Mouse (Mus musculus) cortical plate, adult 2 months (tissue): ENCODE data around the gene Polr2h.

Experiments used
- CTCF ChIP-seq: fragments of 200-500 bp; IDR thresholded peaks from 2 replicates; pipeline ENCODE4 v1.5.1; 2011; ENCODE audit warnings: mild to moderate bottlenecking, control low read depth, low read length; ENCODE audit not compliant: insufficient read depth; ENCODE audit errors: extremely low read depth
- POLR2A ChIP-seq: fragments of 200-500 bp; IDR thresholded peaks from 2 replicates; pipeline ENCODE4 v1.6.1; 2011; ENCODE audit warnings: mild to moderate bottlenecking, low read length, control low read depth; ENCODE audit not compliant: insufficient read depth; ENCODE audit errors: extremely low read depth

DNA sequence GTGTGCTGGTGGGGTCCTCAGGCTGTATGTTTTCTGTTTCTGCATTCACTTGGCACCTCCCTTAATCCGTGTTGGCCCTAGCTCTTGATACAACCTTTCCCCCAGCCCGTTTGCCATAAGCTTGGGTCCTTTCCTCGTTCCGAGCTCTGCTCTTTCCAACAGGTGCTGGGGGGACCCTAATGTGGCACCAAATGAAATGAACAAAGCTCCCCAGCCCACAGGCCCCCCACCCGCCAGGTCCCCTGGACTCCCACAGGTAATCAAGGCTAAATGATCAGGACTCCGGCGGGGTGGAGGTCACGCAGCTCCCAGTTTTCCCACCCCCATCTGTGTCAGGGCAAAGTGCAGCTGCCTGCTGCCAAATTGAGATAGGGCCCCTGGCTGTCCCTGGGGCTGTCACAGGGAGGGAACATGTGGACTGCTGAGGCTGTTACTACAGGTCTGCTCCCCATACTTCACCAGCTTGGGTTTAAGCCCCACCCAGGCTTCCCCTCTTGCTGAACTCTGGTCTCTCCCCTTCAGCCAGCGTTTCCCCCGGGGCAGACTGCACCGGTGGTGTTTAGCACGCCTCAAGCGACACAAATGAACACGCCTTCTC lies 43.7 kb upstream of the Polr2h start:
- TF ChIP-seq CTCF (no peak), POLR2A (no peak)
